Mouse (Mus musculus) kidney, adult 2 months (tissue): Measurements from ENCODE around the gene Xylt1. TPM values are rescaled to one million over a fixed set of nuclear protein-coding genes. Genes with fewer than 3 reads are reported as not detected.
A peak's percentile ranks its signal among the peaks of the same experiment; 100 is the strongest.

Experiments
- DNase-seq: peaks from one replicate; pipeline ENCODE4 v3.0.0; 2021
- H3K27ac ChIP-seq: fragments of 200-500 bp; 2 replicates; pipeline ENCODE4 v1.5.1; 2012; ENCODE audit warnings: low read depth, low read length, control low read depth, inconsistent platforms; ENCODE audit not compliant: insufficient read depth
- H3K27me3 ChIP-seq: fragments of 200-500 bp; replicated peaks from 2 replicates; pipeline ENCODE4 v1.6.1; 2012; ENCODE audit warnings: mild to moderate bottlenecking, moderate library complexity, low read length, inconsistent platforms; ENCODE audit not compliant: control insufficient read depth, insufficient read depth
- H3K36me3 ChIP-seq: fragments of 200-500 bp; 2 replicates; pipeline ENCODE4 v1.6.1; 2012; ENCODE audit warnings: mild to moderate bottlenecking, moderate library complexity, low read length, inconsistent platforms; ENCODE audit not compliant: control insufficient read depth, insufficient read depth
- H3K4me1 ChIP-seq: fragments of 200-500 bp; 2 replicates; pipeline ENCODE4 v1.6.1; 2011; ENCODE audit warnings: low read length; ENCODE audit not compliant: control insufficient read depth, insufficient read depth
- H3K4me3 ChIP-seq: fragments of 200-500 bp; 2 replicates; pipeline ENCODE4 v1.5.1; 2011; ENCODE audit warnings: mild to moderate bottlenecking, low read depth, low read length, control low read depth; ENCODE audit not compliant: insufficient read depth
- CTCF ChIP-seq: fragments of 200-500 bp; conservative IDR thresholded peaks from 2 replicates; pipeline ENCODE4 v1.5.1; 2011; ENCODE audit warnings: low read depth, mild to moderate bottlenecking, control low read depth, low read length, moderate library complexity, mixed read lengths; ENCODE audit not compliant: insufficient read depth, insufficient read length
- POLR2A ChIP-seq: fragments of 200-500 bp; IDR thresholded peaks from one replicate; pipeline ENCODE4 v1.6.1; 2011; ENCODE audit warnings: low read depth, low read length, control low read depth
- WGBS: fragments of 180-500 bp; shearing (Covaris S2); methylation state at CpG from one replicate; pipeline ENCODE4 v1.1.7; 2018; 5-methylcytosine and 5-hydroxymethylcytosine counted together
- polyA plus RNA-seq: library from polyadenylated mRNA; depleted of rRNA; stranded (reverse); fragments of >200 nt; gene quantifications from 2 replicates; pipeline ENCODE4 v1.2.3, GENCODE M21; 2012

The Xylt1 gene
- polyA plus RNA-seq, 1 experiment, result 6.1 TPM

DNA sequence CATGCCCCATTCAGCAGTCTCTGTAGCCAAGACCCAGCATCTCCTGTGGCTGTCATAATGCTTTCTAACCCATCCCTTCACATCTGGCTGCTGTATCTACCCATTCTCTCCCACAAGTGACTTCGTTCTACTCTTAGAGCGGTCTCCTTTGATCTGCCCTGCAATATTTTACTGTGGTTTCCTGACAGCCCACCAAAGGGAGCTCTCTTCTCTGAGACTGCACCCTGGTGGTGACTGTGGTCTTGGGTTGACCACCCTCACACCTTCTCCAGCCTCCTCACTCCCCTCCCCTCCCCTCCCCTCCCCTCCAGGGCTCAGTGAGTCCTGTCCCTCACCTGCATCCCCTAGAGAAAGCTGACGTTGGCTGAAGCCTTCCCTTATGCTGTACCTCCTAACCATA, 178.3 kb downstream of the Xylt1 start:
- Histone ChIP-seq H3K4me1 (no peaks in the 10 kb centered on the region), H3K27ac (no peak overlapping the region), H3K27me3 (no peaks in the 10 kb centered on the region), H3K36me3 (no peaks in the 10 kb centered on the region), H3K4me3 (no peak overlapping the region)
- WGBS, result 86% methylated on average over 3 of the region's 3 CpGs
- TF ChIP-seq CTCF (no peak), POLR2A (no peak)
- DNase-seq, result no peak

DNA sequence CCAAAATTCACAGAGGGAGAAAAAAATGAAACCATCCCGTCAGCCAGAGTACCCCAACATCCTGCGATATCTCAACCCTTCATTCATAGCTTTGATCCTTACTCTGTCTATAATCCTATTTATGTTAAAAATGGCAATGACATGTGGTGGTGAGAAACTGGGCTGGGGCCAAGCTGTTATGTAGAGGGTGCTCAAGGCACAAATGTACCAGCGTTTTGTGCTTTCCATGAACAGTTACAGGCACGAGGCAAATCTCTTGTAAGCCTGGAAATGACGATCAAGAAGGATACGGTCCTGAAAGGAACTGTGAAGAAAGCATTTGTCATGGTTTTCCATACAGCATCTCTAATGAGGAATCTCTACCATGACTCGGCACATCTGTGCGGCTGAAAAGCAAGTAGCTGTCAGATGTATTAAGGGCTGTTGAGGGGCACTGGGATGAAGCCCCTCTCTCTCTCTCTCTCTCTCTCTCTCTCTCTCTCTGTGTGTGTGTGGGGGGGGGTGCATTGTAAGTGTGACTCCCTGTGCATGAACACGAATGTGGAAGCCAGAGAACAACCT, 183.2 kb downstream of the Xylt1 start:
- H3K27me3 ChIP-seq, result no peaks in the 10 kb centered on the region
- H3K4me1 ChIP-seq, result no peaks in the 10 kb centered on the region; the same call in 1 of the 2 replicates
- H3K27ac ChIP-seq, result no peak overlapping the region
- no peak overlapping the region for H3K4me3 ChIP-seq
- no peak for TF ChIP-seq CTCF
- no peak for TF ChIP-seq POLR2A
- 87% methylated on average over 9 of the region's 9 CpGs for WGBS
- DNase-seq, result no peak
- no peaks in the 10 kb centered on the region for H3K36me3 ChIP-seq

DNA sequence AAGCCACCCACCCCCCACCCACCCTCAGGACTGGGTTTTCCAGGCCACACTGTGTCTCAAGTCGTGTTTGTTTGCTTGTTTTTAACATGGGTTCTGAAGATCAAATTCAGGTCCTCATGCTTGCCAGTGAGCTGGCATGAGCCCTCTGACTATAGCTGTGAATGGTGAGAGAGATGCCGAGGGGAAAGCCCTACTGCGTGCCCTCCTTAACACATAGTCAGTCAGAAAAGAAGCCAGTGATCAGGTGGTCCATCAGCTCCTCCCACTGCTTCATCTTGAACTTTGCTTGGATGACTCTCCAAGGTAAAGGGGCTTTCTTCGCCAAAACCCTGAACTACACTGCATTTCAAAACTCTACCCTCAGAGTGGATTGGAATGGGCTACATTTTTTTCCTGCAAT, 183.8 kb downstream of the Xylt1 start:
- Histone ChIP-seq H3K27ac (no peak overlapping the region), H3K27me3 (no peaks in the 10 kb centered on the region)
- 93% methylated on average over 4 of the region's 4 CpGs for WGBS

DNA sequence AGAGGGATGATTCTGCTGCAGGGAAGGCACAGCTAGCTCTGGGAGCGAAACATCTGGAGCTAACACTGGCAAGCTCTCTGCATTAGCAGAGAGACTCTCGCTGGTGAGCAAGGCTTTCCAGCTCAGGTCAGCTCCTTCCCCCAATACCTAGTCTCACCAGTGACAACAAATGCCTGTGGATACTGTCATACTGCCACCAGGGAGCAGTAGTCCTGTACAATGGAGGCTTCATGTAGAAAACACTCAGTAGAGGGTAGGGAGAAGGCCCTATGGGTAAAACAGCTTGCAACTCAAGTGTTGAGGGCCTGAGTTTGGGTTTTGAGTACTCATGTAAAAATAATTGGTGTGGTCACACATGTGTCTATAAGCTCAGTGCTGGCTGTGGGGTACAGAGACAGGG, 185.3 kb downstream of the Xylt1 start:
- Histone ChIP-seq H3K4me3 (no peak overlapping the region), H3K36me3 (no peaks in the 10 kb centered on the region), H3K4me1 (peaks cover 3% of the 10 kb centered on the region), H3K27ac (no peak overlapping the region), H3K27me3 (no peaks in the 10 kb centered on the region)
- TF ChIP-seq CTCF (peak; percentile 25; the same call in 1 of the 2 replicates), POLR2A (no peak)
- WGBS, result 76% methylated on average over 2 of the region's 2 CpGs
- no peak for DNase-seq

More for the DNA sequence above, 183.8 kb downstream of the Xylt1 start:
- H3K4me1 ChIP-seq, result no peaks in the 10 kb centered on the region; the same call in 1 of the 2 replicates
- no peaks in the 10 kb centered on the region for H3K36me3 ChIP-seq
- DNase-seq, result no peak
- no peak overlapping the region for H3K4me3 ChIP-seq
- TF ChIP-seq CTCF (no peak), POLR2A (no peak)

DNA sequence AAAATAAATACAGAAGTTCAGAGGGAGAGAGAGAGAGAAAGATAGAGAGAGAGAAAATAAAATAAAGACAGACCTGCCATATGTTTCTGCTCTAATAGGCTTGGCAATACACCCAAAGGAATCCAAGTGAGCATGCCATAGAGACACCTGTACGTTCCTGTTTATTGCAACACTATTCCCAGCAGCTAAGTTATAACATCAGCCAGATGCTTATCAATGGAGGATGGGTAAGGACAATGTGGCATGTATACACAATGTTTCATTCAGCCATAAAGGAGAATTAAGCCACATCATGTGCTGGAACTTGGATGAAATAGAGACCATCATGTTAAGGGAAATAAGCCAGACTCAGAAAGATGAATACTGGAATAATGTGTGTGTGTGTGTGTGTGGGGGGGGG, 186.1 kb downstream of the Xylt1 start:
- Histone ChIP-seq H3K36me3 (no peaks in the 10 kb centered on the region), H3K27me3 (no peaks in the 10 kb centered on the region), H3K4me3 (no peak overlapping the region), H3K27ac (no peak overlapping the region), H3K4me1 (peaks cover 7% of the 10 kb centered on the region)
- TF ChIP-seq CTCF (no peak), POLR2A (no peak)
- 91% methylated on average over 1 of the region's 1 CpGs for WGBS
- no peak for DNase-seq

DNA sequence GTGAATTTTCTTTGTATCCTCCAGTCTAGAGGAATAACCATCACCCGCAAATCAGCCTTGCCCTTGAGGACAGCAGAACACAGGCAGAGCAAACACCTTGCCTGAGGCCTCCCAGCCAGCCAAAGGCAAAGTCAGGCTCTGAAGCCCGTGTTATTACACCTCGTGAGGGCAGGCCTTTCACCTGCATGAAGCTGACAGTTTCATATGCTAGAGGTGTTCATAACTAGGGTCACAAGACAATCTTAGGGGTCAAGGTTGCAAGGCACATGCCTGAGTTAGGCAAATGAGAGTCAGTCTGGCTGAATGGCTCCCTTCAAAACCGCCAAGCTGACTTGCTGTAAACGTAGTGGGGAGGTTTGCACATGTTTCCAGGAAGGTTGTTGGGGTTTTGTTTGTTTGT, 186.5 kb downstream of the Xylt1 start:
- Histone ChIP-seq H3K27ac (no peak overlapping the region), H3K36me3 (no peaks in the 10 kb centered on the region), H3K27me3 (no peaks in the 10 kb centered on the region), H3K4me3 (no peak overlapping the region), H3K4me1 (peaks cover 10% of the 10 kb centered on the region)
- DNase-seq, result no peak
- WGBS, result 63% methylated on average over 5 of the region's 5 CpGs
- no peak for TF ChIP-seq POLR2A
- TF ChIP-seq CTCF, result no peak

DNA sequence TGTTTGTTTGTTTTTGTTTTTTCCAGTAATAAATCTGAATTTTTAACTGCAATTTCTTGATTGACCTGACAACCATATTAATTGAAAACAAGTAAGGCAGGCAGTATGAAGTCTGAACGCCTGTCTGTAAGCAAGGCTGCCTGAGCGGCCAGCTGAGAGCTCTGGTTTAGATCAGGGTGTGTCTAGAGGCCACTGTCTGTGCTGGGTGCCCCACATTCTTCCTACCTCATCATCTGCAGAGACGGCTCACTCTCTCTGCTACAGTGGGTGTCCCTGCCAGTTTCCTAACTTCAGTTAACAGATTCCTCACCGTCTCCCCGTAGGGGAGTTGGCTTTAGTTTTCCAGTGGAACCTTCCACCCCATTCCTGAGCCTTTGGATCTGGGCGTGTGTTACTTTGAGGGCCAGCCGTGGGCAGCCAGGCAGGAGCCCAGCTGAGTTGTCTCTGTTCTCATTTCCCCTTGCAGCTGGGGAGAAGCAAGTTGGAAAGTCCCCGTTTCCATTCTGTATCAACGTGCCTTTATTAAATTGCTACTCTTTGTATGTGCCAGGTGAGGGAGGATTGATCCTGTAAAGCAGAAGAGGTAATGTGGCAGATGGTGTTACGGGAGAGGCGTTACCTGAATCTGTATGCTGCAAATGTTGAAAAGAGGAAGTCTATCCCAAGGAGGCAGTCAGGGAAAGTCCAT, 187.0 kb downstream of the Xylt1 start:
- Histone ChIP-seq H3K27ac (no peak overlapping the region), H3K36me3 (no peaks in the 10 kb centered on the region), H3K4me3 (no peak overlapping the region), H3K27me3 (no peaks in the 10 kb centered on the region), H3K4me1 (peaks cover 10% of the 10 kb centered on the region)
- no peak for TF ChIP-seq POLR2A
- TF ChIP-seq CTCF, result no peak
- WGBS, result 80% methylated on average over 11 of the region's 11 CpGs
- DNase-seq, result no peak
